Mouse (Mus musculus) CH12.LX (cell line): ENCODE results near the gene Cbfa2t2. TPM values are rescaled to one million over a fixed set of nuclear protein-coding genes. Genes with fewer than 3 reads are reported as not detected.

Experiments
- DNase-seq: peaks from one replicate; pipeline ENCODE4 v3.0.0-alpha.2; 2013; ENCODE audit errors: extremely low read depth
- H3K27ac ChIP-seq: 2 replicates; pipeline ENCODE4 v1.5.1; 2012; ENCODE audit warnings: low read depth, mild to moderate bottlenecking, control low read depth, moderate library complexity; ENCODE audit not compliant: insufficient read depth
- H3K27me3 ChIP-seq: replicated peaks from 2 replicates; pipeline ENCODE3; 2012; ENCODE audit warnings: inconsistent platforms
- H3K36me3 ChIP-seq, 2 experiments: replicated peaks in 1 of 2; 2 replicates each; pipeline versions ENCODE3 to v1.6.1; 2012; ENCODE audit warnings: inconsistent platforms in 1 of 2, low read length in 1 of 2, mild to moderate bottlenecking in 1 of 2, mixed read lengths in 1 of 2, moderate library complexity in 1 of 2; ENCODE audit not compliant: control insufficient read depth in 1 of 2, insufficient read depth in 1 of 2
- H3K4me1 ChIP-seq, 2 experiments: 2 replicates each; pipeline ENCODE4 v1.6.1; 2012; ENCODE audit warnings: inconsistent platforms in 1 of 2, moderate library complexity in 1 of 2; ENCODE audit not compliant: insufficient read depth in 2 of 2, control insufficient read depth in 1 of 2
- H3K4me2 ChIP-seq: 2 replicates; pipeline ENCODE4 v1.6.1; 2012; ENCODE audit warnings: low read depth, mild to moderate bottlenecking, control low read depth; ENCODE audit not compliant: poor library complexity, insufficient read depth, severe bottlenecking
- H3K4me3 ChIP-seq, 3 experiments: fragments of 150-350 bp in 1 of 3; sonication (generic) in 1 of 3; replicated peaks in 1 of 3; 2 replicates each; pipeline versions ENCODE3 to v1.5.1; 2011 to 2012; ENCODE audit warnings: low read depth in 2 of 3, low read length in 2 of 3, mild to moderate bottlenecking in 2 of 3, moderate library complexity in 2 of 3, control low read depth in 1 of 3, improper control_type of control experiment in 1 of 3, inconsistent platforms in 1 of 3, mixed read lengths in 1 of 3; ENCODE audit not compliant: poor library complexity in 1 of 3
- H3K79me2 ChIP-seq: replicated peaks from 2 replicates; pipeline ENCODE4 v1.6.1; 2012; ENCODE audit warnings: mild to moderate bottlenecking, moderate library complexity; ENCODE audit not compliant: control insufficient read depth, poor library complexity, insufficient read depth, severe bottlenecking; ENCODE audit errors: extremely low read depth
- H3K9ac ChIP-seq: 2 replicates; pipeline ENCODE4 v1.6.1; 2012; ENCODE audit warnings: low read depth, mild to moderate bottlenecking, control low read depth, moderate library complexity; ENCODE audit not compliant: insufficient read depth
- H3K9me3 ChIP-seq: replicated peaks from 2 replicates; pipeline ENCODE3; 2012; ENCODE audit warnings: low read length, inconsistent platforms, mixed read lengths
- BHLHE40 ChIP-seq: IDR thresholded peaks from 2 replicates; pipeline ENCODE4 v1.6.1; 2011; ENCODE audit warnings: mild to moderate bottlenecking, low read depth, low read length, improper control_type of control experiment
- CTCF ChIP-seq, 2 experiments: IDR thresholded peaks in 1 of 2; conservative IDR thresholded peaks in 1 of 2; 2 replicates each; pipeline ENCODE4 v1.5.1; 2011 to 2012; ENCODE audit warnings: low read depth in 2 of 2, low read length in 2 of 2, improper control_type of control experiment in 1 of 2, inconsistent platforms in 1 of 2, mild to moderate bottlenecking in 1 of 2, moderate library complexity in 1 of 2
- EP300 ChIP-seq: IDR thresholded peaks from 2 replicates; pipeline ENCODE4 v1.6.1; 2011; ENCODE audit warnings: low read length, improper control_type of control experiment
- MAZ ChIP-seq: IDR thresholded peaks from 2 replicates; pipeline ENCODE4 v1.6.1; 2012; ENCODE audit warnings: low read depth, mild to moderate bottlenecking, inconsistent platforms, low read length, improper control_type of control experiment, moderate library complexity
- MXI1 ChIP-seq: IDR thresholded peaks from 2 replicates; pipeline ENCODE4 v1.6.1; 2011; ENCODE audit warnings: mild to moderate bottlenecking, low read depth, low read length, improper control_type of control experiment
- RCOR1 ChIP-seq: conservative IDR thresholded peaks from 2 replicates; pipeline ENCODE4 v1.6.1; 2012; ENCODE audit warnings: low read depth, mild to moderate bottlenecking, inconsistent platforms, low read length, improper control_type of control experiment
- SIN3A ChIP-seq: IDR thresholded peaks from 2 replicates; pipeline ENCODE4 v1.6.1; 2012; ENCODE audit warnings: low read length, improper control_type of control experiment, inconsistent platforms
- TBP ChIP-seq: conservative IDR thresholded peaks from 2 replicates; pipeline ENCODE4 v1.6.1; 2011; ENCODE audit warnings: low read depth, low read length, improper control_type of control experiment
- UBTF ChIP-seq: IDR thresholded peaks from 2 replicates; pipeline ENCODE4 v1.6.1; 2012; ENCODE audit warnings: low read depth, mild to moderate bottlenecking, inconsistent platforms, low read length, improper control_type of control experiment, moderate library complexity
- ZC3H11A ChIP-seq: IDR thresholded peaks from 2 replicates; pipeline ENCODE4 v1.6.1; 2012; ENCODE audit warnings: low read depth, mild to moderate bottlenecking, inconsistent platforms, low read length, improper control_type of control experiment
- ZNF384 ChIP-seq: IDR thresholded peaks from 2 replicates; pipeline ENCODE4 v1.6.1; 2012; ENCODE audit warnings: low read depth, low read length, improper control_type of control experiment, inconsistent platforms
- dilution Hi-C: fragments of 300-500 bp; cut with MboI; formaldehyde crosslinking; loops from 2 replicates; pipeline ENCODE4 v1.14.3; 2020; ENCODE audit warnings: low sequenced_read_pairs; ENCODE audit not compliant: extremely low pct_unique_long_range_greater_than_20kb, extremely low pct_ligation_motif_present
- in situ Hi-C: fragments of 300-500 bp; cut with MboI; formaldehyde crosslinking; loops from 3 replicates; pipeline ENCODE4 v1.14.3; 2019; ENCODE audit warnings: low sequenced_read_pairs, low pct_ligation_motif_present, low pct_unique_long_range_greater_than_20kb, mixed read lengths
- polyA plus RNA-seq: library from polyadenylated mRNA; unstranded; fragments of >175 nt; gene quantifications from 2 replicates; pipeline ENCODE4 v1.2.1, GENCODE M21; 2012; ENCODE audit warnings: low read depth; ENCODE audit not compliant: insufficient read length
- total RNA-seq, 2 experiments: library from RNA; depleted of rRNA; stranded (reverse); fragments of 300-350 nt in 1 of 2; fragments of >200 nt in 1 of 2; gene quantifications; 2 replicates each; pipeline ENCODE4 v1.2.3; 2012 to 2014

The Cbfa2t2 gene
- total and polyA plus RNA-seq, 3 experiments: 6.0 to 12.6 (median 7.0) TPM

DNA sequence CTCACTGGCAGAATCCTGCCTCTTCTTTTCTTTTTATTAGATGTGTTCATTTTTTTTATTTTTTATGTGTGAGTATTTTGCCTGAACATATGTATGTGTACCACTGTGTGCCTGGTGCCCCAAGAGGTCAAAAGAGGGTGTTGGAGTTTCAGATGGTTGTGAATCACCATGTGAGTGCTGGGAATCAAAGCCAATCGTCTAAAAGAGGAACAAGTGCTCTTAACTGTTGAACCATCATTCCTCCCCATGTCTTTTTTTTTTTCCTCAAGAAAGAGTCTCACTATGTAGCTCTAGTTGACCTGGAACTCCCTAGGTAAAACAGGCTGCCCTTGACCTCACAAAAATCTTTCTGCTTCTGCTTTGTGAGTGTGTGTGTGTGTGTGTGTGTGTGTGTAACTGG lies 34.3 kb upstream of the Cbfa2t2 start:
- dilution Hi-C loops (no loop called here), in situ Hi-C loops (no loop called here)
- DNase-seq: no peak

DNA sequence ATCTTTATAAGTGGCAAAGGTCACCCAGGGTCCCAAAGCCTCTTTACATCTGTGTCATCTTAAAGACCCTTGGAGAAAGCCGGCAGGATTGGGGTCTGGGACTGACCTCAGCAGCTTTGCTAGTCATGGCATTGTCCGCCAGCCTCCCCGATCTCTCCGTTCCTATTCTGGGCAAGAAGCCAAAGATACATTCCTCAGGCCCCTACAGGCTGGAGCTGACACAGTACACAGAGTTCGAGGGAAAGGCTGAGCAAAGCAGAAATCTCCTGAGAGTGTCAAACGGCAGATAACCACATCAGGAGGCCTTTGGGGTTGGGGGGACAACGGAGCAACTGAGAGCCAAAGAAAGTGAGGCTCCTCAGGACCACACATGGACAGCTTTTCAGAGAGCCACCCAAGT lies 33.5 kb upstream of the Cbfa2t2 start:
- Histone ChIP-seq H3K27me3 (no peaks in the 10 kb centered on the region), H3K4me1 (peaks cover 0 to 9% of the 10 kb centered on the region in 2 experiments; a peak in 1 of 4 replicates), H3K4me3 (no peak overlapping the region), H3K36me3 (no peaks in the 10 kb centered on the region), H3K79me2 (no peaks in the 10 kb centered on the region), H3K9ac (no peak overlapping the region), H3K9me3 (no peaks in the 10 kb centered on the region), H3K4me2 (no peak overlapping the region), H3K27ac (no peak overlapping the region)
- TF ChIP-seq TBP: no peak
- no peak for TF ChIP-seq RCOR1
- TF ChIP-seq MXI1: no peak
- no peak for TF ChIP-seq EP300
- TF ChIP-seq UBTF: no peak
- no peak for TF ChIP-seq ZC3H11A
- no peak for TF ChIP-seq MAZ
- DNase-seq: no peak
- in situ Hi-C loops (no loop called here), dilution Hi-C loops (no loop called here)

More for the DNA sequence above, 34.3 kb upstream of the Cbfa2t2 start:
- Histone ChIP-seq H3K27me3 (no peaks in the 10 kb centered on the region), H3K9me3 (no peaks in the 10 kb centered on the region), H3K36me3 (no peaks in the 10 kb centered on the region), H3K79me2 (no peaks in the 10 kb centered on the region), H3K4me1 (peaks cover 0 to 9% of the 10 kb centered on the region in 2 experiments; a peak in 1 of 4 replicates), H3K4me2 (no peak overlapping the region), H3K4me3 (no peak overlapping the region), H3K27ac (no peak overlapping the region), H3K9ac (no peak overlapping the region)
- TF ChIP-seq MXI1 (no peak), BHLHE40 (no peak), ZNF384 (peak; percentile 30; the same call in 1 of the 2 replicates)

GRCm38 (mm10) chr2:154405447-154405994 lies 30.8 kb upstream of the Cbfa2t2 start:
- dilution Hi-C loops: no loop called here
- DNase-seq: no peak
- in situ Hi-C loops: no loop called here

More at GRCm38 (mm10) chr2:154405447-154405994, 30.8 kb upstream of the Cbfa2t2 start:
- Histone ChIP-seq H3K4me2 (no peak overlapping the region), H3K9ac (no peak overlapping the region), H3K27ac (no peak overlapping the region), H3K27me3 (no peaks in the 10 kb centered on the region), H3K4me1 (peaks cover 2 to 15% of the 10 kb centered on the region in 2 experiments; a peak in 3 of 4 replicates), H3K4me3 (no peak overlapping the region), H3K79me2 (no peaks in the 10 kb centered on the region), H3K9me3 (no peaks in the 10 kb centered on the region), H3K36me3 (no peaks in the 10 kb centered on the region)
- TF ChIP-seq CTCF (conservative IDR thresholded peaks at IDR 0.05 in 1 of 2, IDR thresholded peaks at IDR 0.05 in 1 of 2; ENCODE audit: low read depth in 2 of 2, low read length in 2 of 2) (no peak), ZC3H11A (no peak), SIN3A (no peak), TBP (no peak)
